Mouse (Mus musculus) testis, adult 2 months (tissue): ENCODE measurements around the gene Adgrg1.

ENCODE experiments used
- CTCF ChIP-seq: fragments of 200-500 bp; IDR thresholded peaks from 2 replicates; pipeline ENCODE4 v1.5.1; 2012; ENCODE audit warnings: low read depth, mild to moderate bottlenecking, inconsistent platforms, low read length, moderate library complexity; ENCODE audit not compliant: control insufficient read depth, insufficient read depth, insufficient replicate concordance
- POLR2A ChIP-seq: fragments of 200-500 bp; IDR thresholded peaks from 2 replicates; pipeline ENCODE4 v1.6.1; 2012; ENCODE audit warnings: low read depth, mild to moderate bottlenecking, inconsistent platforms, low read length, moderate library complexity; ENCODE audit not compliant: control insufficient read depth

DNA sequence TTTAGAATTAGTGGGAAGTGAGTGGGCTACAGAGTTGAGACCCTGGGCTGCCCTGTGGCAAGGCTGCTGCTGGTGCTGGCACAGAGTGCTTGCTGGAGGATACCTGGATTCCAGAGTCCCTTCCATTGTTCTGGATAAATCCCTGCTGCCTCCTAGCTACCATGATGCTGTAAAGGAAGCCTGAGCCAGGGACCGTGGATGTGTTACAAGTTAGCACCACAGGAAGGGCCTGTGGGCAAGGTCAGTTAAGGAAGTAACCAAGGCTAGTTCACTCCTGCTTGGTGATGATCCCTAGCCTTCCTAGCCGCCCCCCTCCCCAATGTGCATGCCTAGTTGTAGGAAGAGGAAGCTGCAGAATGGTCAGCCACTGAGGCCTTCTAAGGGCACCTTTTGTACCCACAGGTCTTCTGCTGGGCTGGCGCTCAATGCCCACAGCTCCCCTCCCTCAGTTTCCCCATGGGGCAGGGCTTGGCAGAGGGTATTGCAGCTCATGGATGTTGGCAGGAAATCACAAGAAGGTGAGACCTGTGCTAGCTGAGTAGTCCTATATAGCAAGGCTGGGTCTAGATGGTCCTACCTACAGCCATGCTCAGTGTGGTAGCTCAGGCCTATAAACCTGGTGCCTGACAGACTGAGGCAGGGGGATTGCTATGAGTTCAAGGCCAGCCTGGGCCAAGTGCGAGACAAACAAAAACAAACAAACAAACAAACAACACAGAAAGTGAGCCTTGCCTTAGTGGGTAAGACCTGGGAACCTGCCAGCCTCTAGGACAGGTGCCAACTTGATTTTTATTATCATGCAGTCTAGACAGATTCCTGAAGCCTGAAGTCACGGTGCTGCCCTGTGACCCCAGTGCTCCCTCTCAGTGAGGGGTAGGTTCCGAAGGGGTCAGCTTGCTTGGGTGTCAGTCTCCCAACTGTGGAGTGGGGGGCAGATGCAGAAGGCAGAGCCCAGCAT, 22.6 kb downstream of the Adgrg1 start:
- TF ChIP-seq CTCF = no peak
- no peak for TF ChIP-seq POLR2A
